Mouse (Mus musculus) hindbrain, embryonic 11.5 days (tissue): ENCODE data around the gene Nptn. TPM values are rescaled to one million over a fixed set of nuclear protein-coding genes. Genes with fewer than 3 reads are reported as not detected.

Source experiments
- ATAC-seq: fragments of 200-750 bp; cut with Nextera tagmentation; 2 replicates; pipeline ENCODE4 v1.8.0; 2017; ENCODE audit warnings: mild to moderate bottlenecking, moderate TSS enrichment, moderate library complexity; ENCODE audit not compliant: low FRiP score
- DNase-seq: peaks from one replicate; pipeline ENCODE4 v3.0.0-alpha.2; 2015; ENCODE audit warnings: low spot score
- H3K27ac ChIP-seq: fragments of 300-500 bp; sonication (generic); 2 replicates; pipeline ENCODE4 v1.5.1; 2014; ENCODE audit warnings: mild to moderate bottlenecking, low read depth, low read length
- H3K27me3 ChIP-seq: fragments of 300-500 bp; sonication (generic); 2 replicates; pipeline ENCODE4 v1.6.1; 2014; ENCODE audit warnings: mild to moderate bottlenecking, low read length, moderate library complexity, mixed read lengths; ENCODE audit not compliant: control insufficient read depth, insufficient read depth
- H3K36me3 ChIP-seq: fragments of 300-500 bp; sonication (generic); 2 replicates; pipeline ENCODE4 v1.6.1; 2014; ENCODE audit warnings: mild to moderate bottlenecking, low read length, moderate library complexity, mixed read lengths; ENCODE audit not compliant: control insufficient read depth, insufficient read depth
- H3K4me1 ChIP-seq: fragments of 300-500 bp; sonication (generic); replicated peaks from 2 replicates; pipeline ENCODE4 v1.6.1; 2014; ENCODE audit warnings: low read length, mixed read lengths; ENCODE audit not compliant: control insufficient read depth, insufficient read depth
- H3K4me2 ChIP-seq: fragments of 300-500 bp; sonication (generic); replicated peaks from 2 replicates; pipeline ENCODE4 v1.6.1; 2014; ENCODE audit warnings: mild to moderate bottlenecking, low read depth, low read length
- H3K4me3 ChIP-seq: fragments of 300-500 bp; sonication (generic); 2 replicates; pipeline ENCODE4 v1.5.1; 2014; ENCODE audit warnings: low read depth, low read length
- H3K9ac ChIP-seq: fragments of 300-500 bp; sonication (generic); 2 replicates; pipeline ENCODE4 v1.6.1; 2014; ENCODE audit warnings: low read depth, low read length
- H3K9me3 ChIP-seq: fragments of 300-500 bp; sonication (generic); 2 replicates; pipeline ENCODE4 v1.6.1; 2016; ENCODE audit warnings: low read length; ENCODE audit not compliant: control insufficient read depth
- WGBS: fragments of 180-500 bp; shearing (Covaris S2); extraction: QIAGEN DNeasy Blood & Tissue Kit; methylation state at CpG from one replicate; pipeline ENCODE4 v1.1.7; 2014; 5-methylcytosine and 5-hydroxymethylcytosine counted together
- polyA plus RNA-seq: library from polyadenylated mRNA; unstranded; fragments of >200 nt; fragmentation: Nextera tagmentation; extraction: Ambion mirVana; gene quantifications from 2 replicates; pipeline ENCODE4 v1.2.1, GENCODE M21; 2014

The Nptn gene
- polyA plus RNA-seq, 1 experiment from 2014 or later, result 70.4 TPM

DNA sequence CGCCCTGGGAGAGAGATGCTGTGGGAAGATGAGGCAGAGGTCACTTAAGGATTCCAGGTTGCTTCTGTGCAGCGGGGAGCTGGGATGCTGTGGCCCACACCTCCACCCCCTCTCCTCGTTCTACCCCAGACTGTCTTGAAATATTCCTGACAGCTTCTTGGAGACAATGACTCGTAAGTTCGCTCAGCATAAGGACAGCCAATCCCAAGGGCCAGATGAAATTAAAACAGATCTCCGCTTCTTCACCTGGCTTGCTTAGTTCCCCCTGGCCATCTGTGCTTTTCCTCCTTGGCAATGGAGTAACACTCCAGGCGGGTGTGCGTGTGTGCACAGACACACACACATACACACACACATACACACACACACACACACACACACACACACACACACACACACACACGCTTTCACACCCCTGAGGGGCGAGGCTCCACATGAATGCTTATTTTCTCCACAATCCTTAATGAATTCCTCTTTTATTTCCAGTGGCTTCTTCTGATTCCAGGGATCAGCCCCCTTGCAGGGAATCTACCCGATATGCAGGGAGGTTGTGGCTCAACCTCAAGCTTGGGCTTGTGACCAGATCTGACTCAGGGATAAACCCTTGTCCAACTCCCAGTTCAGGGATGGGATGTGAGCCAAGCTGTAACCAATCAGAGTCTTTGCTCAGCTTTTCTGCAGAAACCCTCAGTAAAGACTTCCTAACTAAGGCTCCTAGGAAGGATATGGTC lies 35.2 kb upstream of the Nptn start:
- Histone ChIP-seq H3K9me3 (no peaks in the 10 kb centered on the region), H3K9ac (no peak overlapping the region), H3K36me3 (no peaks in the 10 kb centered on the region), H3K4me2 (no peak overlapping the region), H3K4me1 (no peaks in the 10 kb centered on the region), H3K27ac (no peak overlapping the region), H3K27me3 (no peaks in the 10 kb centered on the region), H3K4me3 (no peak overlapping the region)
- DNase-seq (no peak), ATAC-seq (no peak)
- WGBS, result 80% methylated on average over 10 of the region's 11 CpGs

DNA sequence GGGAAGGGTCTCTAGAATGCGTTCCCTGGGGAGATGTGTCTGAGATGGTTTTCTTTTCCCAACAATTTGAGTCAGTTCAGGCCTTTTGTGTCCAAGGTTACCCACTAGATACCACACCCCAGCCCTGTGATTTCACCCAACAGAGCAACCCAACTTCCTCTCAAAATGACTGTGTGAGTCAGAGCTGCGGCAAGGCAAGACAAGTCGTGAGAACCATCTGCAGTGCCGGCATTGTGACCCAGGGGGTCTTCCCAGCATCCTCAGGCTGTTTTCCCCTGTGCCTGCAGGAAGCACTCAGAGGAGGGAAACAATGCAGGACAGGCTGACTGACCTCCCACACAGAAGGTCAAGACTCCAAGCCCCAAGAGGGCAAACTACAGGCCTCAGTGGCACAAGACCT lies 33.1 kb upstream of the Nptn start:
- Histone ChIP-seq H3K9ac (no peak overlapping the region), H3K4me1 (no peaks in the 10 kb centered on the region), H3K4me2 (no peak overlapping the region), H3K4me3 (no peak overlapping the region), H3K9me3 (no peaks in the 10 kb centered on the region), H3K36me3 (no peaks in the 10 kb centered on the region), H3K27me3 (no peaks in the 10 kb centered on the region), H3K27ac (no peak overlapping the region)
- DNase-seq, result no peak
- ATAC-seq, result no peak
- 34% methylated on average over 4 of the region's 4 CpGs for WGBS

DNA sequence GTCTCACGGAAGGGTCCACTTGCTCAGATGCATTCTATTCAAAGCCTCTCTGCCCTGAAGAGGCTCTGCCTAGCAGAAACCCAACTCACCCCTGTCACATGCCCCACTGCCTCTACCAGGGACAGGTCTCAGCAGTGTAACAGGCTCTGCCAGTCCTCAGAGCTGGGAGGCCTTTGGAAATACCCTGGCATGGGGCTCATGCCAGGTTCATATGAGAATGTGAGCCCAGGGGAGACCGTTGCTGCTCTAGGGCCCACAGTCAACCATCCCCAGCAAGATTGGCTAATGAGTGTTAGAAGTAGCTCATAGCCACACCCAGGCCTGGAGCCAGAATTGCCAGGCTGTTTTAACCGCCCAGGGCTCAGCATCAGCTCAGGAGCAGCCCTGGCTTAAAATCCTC lies 32.3 kb upstream of the Nptn start:
- H3K9ac ChIP-seq, result no peak overlapping the region
- H3K27ac ChIP-seq, result no peak overlapping the region
- H3K9me3 ChIP-seq, result no peaks in the 10 kb centered on the region
- H3K4me3 ChIP-seq, result no peak overlapping the region
- H3K36me3 ChIP-seq, result no peaks in the 10 kb centered on the region
- 86% methylated on average over 3 of the region's 3 CpGs for WGBS
- no peak overlapping the region for H3K4me2 ChIP-seq
- H3K27me3 ChIP-seq, result no peaks in the 10 kb centered on the region
- ATAC-seq (no peak), DNase-seq (no peak)
- peaks cover 3% of the 10 kb centered on the region; the same call in 1 of the 2 replicates for H3K4me1 ChIP-seq

DNA sequence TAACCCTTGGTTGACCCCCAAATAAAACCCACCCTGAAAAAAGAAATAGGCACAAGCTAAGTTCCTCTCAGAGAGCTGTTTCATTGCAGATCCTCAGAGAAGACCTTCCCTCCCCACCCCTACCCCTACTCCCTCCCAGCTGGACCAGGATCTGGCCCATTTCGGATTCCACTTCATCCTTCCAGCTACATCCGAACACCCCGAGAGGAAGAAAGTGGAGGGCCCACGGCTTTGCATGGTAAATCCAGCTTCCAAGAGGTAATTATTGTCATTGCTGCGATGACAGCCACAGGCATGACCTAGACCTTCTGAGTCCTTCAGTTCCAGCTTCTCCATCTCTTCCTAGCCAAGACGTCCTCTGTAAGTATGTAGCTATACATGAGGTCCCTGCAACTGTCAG lies 31.1 kb upstream of the Nptn start:
- no peak for ATAC-seq
- peaks cover 6% of the 10 kb centered on the region; the same call in 1 of the 2 replicates for H3K4me1 ChIP-seq
- no peaks in the 10 kb centered on the region for H3K27me3 ChIP-seq
- H3K27ac ChIP-seq, result no peak overlapping the region
- H3K9ac ChIP-seq, result no peak overlapping the region
- no peak overlapping the region for H3K4me2 ChIP-seq
- no peaks in the 10 kb centered on the region for H3K36me3 ChIP-seq
- H3K4me3 ChIP-seq, result no peak overlapping the region
- no peaks in the 10 kb centered on the region for H3K9me3 ChIP-seq
- DNase-seq, result no peak
- WGBS, result 97% methylated on average over 6 of the region's 6 CpGs

DNA sequence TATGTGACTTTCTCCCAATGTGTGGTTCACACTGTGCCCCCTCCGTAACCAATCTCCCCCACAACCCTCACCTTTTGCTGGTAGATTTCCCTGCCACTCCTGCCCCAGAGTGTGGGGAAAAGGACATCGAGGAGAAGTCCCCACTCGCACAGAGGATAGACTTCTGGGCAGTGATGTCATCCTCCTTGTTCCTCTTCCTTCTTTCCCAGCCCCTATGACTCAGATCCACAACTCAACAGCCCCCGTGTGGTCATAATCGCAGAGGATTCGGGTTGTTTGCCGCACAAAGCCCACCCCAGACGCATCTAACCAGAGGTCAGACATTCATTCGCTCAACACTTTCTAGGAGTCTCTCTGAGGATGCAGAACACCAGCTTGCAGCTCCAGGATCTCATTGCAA lies 30.0 kb upstream of the Nptn start:
- WGBS, result 79% methylated on average over 9 of the region's 9 CpGs
- peaks cover 6% of the 10 kb centered on the region; the same call in 1 of the 2 replicates for H3K4me1 ChIP-seq

DNA sequence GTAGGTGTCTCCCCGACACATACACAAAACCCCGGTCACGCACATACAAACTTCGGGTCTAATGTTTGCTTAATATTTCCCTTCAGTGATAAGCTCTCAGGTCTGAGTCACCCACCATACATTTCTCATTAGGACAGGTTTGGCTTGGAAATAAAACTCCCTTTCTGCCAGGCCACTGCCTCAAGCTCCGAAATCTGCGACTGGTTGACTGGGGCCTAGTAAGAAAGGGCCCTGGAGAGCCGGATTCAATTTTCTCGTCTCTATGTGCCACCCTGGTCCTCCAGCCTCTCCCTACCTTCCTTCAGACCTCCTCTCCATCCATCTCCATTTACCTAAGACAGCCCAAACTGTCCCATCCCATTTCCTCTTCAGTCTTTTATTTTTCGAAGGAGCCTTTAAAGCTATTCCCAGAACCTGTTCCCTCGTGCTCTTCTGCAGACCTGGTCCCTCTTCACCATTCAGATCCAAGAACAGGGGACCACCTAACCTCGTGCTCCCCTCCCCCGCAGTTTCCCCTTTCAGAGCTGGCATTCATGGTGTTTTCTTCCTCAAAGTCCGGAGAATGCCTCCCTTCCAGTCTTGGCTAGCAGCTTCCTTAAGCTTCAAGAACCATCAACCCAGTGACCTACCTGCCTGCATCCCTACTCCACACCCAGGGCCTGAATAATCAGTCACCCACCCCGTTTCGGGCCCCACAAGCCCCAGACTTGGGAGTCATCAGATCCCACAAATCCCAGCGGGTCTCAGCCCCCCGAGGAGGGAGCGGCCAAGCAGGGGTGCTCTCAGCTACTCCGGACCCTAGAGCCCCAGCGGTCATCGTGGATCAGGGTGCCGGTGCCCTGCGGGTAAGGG lies 27.8 kb upstream of the Nptn start:
- H3K27me3 ChIP-seq, result no peaks in the 10 kb centered on the region
- peak overlapping the region; percentile 91 for H3K4me3 ChIP-seq
- ATAC-seq (no peak; the same call in none of the 2 replicates), DNase-seq (peak; percentile 74)
- H3K4me2 ChIP-seq, result peak overlapping the region; percentile 94
- no peaks in the 10 kb centered on the region for H3K36me3 ChIP-seq
- peaks cover 6% of the 10 kb centered on the region; the same call in 1 of the 2 replicates for H3K4me1 ChIP-seq
- WGBS, result 18% methylated on average over 22 of the region's 23 CpGs
- H3K9ac ChIP-seq, result peak overlapping the region; percentile 96
- no peaks in the 10 kb centered on the region for H3K9me3 ChIP-seq
- H3K27ac ChIP-seq, result peak overlapping the region; percentile 87

More for the DNA sequence above, 30.0 kb upstream of the Nptn start:
- DNase-seq, result no peak
- Histone ChIP-seq H3K4me3 (no peak overlapping the region), H3K4me2 (no peak overlapping the region), H3K27me3 (no peaks in the 10 kb centered on the region), H3K9ac (no peak overlapping the region), H3K36me3 (no peaks in the 10 kb centered on the region), H3K9me3 (no peaks in the 10 kb centered on the region), H3K27ac (no peak overlapping the region)
- no peak for ATAC-seq

DNA sequence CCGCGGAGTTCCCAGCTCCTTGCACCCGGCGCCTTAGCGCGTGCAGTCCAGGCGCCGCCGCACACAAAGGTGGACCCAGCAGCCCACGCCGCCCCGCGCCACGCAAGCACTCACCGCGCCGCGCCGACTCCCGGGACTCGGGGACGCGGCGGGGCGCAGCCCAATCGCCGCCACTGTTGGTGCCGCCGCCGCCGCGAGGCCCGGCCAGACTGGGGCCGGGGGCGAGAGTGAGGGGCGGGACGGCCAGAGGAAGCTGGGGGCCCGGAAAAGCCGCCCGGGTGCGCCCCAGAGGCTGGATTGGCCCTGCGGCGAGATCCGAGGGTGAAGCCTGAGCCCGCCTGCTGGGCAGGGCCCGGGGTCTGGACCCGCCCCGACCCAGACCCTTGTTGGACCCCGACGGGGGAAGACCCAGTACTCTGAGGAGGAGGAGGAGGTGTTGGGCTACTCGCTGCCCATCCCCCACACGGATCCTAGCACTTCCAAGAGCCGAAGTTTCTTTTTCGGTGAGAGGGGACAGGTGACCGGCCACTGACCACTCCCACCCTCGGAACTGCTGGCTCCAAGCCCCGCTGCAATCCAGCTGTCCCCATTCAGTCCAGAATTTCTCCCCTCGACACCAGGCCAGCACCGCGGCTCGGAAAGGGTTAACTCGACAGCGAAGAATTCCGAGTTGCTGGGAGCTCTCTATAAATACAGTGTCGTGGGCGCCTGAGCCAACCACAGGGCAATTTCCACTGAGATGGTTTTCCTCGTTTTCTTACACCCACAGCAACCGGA lies 26.9 kb upstream of the Nptn start, which contains the start of gene Cd276:
Cd276 (minus strand) TSS at position 530 of the 777 bp plus-strand sequence.
- under 1% methylated on average over 63 of the region's 68 CpGs for WGBS
- Histone ChIP-seq H3K9me3 (no peaks in the 10 kb centered on the region), H3K27me3 (no peaks in the 10 kb centered on the region), H3K27ac (peak within 1 kb of the TSS; percentile 87), H3K36me3 (no peaks in the 10 kb centered on the region), H3K4me2 (peak within 1 kb of the TSS; percentile 94), H3K4me1 (peaks cover 6% of the 10 kb centered on the region; the same call in 1 of the 2 replicates), H3K4me3 (peak within 1 kb of the TSS; percentile 91), H3K9ac (peak within 1 kb of the TSS; percentile 96)
- ATAC-seq, result peak; percentile 80
- peak; percentile 84 for DNase-seq

DNA sequence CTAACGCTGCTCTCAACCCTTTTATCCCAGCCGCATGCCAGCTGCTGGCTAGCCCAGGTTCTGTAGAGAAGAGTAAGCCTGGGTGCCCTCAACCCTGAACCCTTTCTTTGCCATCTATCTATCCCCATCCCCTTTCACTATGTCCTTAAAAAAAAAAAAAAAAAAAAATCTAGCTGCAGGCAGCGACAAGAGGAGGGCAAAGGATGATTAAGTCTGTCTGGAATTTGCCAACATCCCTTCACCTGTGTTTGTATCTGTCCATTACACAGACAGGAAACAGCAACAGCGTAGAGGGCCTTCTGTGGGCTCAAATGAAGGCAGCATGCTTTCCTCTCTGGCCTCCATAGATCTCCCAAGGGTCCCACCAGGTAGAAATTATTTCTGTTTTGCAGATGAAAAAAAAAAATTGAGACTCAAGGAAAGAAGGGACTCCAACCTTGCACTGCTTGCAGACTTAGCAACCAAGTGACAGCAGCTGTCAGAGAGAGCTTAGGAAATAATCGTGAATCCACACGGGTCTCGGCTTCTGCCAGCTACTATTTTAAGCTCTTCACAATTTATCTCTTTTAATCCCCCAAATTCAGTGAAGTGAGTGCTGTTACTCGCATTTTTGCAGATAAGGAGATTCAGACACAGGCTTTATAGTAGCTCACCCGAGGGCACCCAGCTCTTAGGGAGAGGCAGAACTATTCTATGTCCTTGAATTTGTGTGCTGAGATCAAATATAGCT lies 26.2 kb upstream of the Nptn start:
- no peaks in the 10 kb centered on the region for H3K9me3 ChIP-seq
- peak overlapping the region; percentile 87 for H3K27ac ChIP-seq
- 33% methylated on average over 9 of the region's 9 CpGs for WGBS
- DNase-seq (no peak), ATAC-seq (no peak)
- H3K9ac ChIP-seq, result peak overlapping the region; percentile 96; the same call in 1 of the 2 replicates
- peaks cover 6% of the 10 kb centered on the region; the same call in 1 of the 2 replicates for H3K4me1 ChIP-seq
- H3K4me3 ChIP-seq, result peak overlapping the region; percentile 91
- H3K36me3 ChIP-seq, result no peaks in the 10 kb centered on the region
- H3K4me2 ChIP-seq, result peak overlapping the region; percentile 94
- no peaks in the 10 kb centered on the region for H3K27me3 ChIP-seq
